Comparison of ENCODE assay signal across 29 mouse cellular contexts in genomic region chr7:111937102-111937501, GRCm38 (mm10).
DNase-seq lines count a peak whose midpoint lies in the region; ATAC-seq and TF ChIP-seq lines count a peak whose summit lies in the region.
"Had no signal": no experiment of that assay in that cellular context is flagged by ENCODE, and none has a peak within 500 bp of the region (broad histone marks: within the 10 kb centered on the region; RNA-seq: fewer than 3 reads in every experiment).

No protein-coding gene starts in this region.

- no peaks in the 10 kb centered on the region for H3K4me1 ChIP-seq in forebrain, postnatal 0 days (ENCODE audit: insufficient read depth)
- H3K4me1 ChIP-seq in forebrain, embryonic 13.5 days = no peaks in the 10 kb centered on the region
- H3K4me1 ChIP-seq: embryonic facial prominence, embryonic 12.5 days; forebrain, embryonic 15.5 days; intestine, embryonic 15.5 days; liver, embryonic 12.5 days; megakaryocyte, embryonic 14.5 days; midbrain, embryonic 12.5 days; neural tube, embryonic 13.5 days; stomach, embryonic 15.5 days had no signal

- no peak for DNase-seq in forebrain, postnatal 0 days
- peak; percentile 12 to 18 for DNase-seq in left cerebral cortex, adult 18-20 months (ENCODE audit: low spot score in 2 of 2)
- DNase-seq in left cerebral cortex, adult 11 months (ENCODE audit: low spot score) = no peak
- DNase-seq in testis, postnatal 10 days (ENCODE audit: low spot score) = peak; percentile 27
- DNase-seq in testis, postnatal 14 days (ENCODE audit: low spot score) = no peak
- DNase-seq: adrenal gland, adult 8-10 months; cerebellum, adult 8-10 months; cerebellum, postnatal 25 days; embryo, embryonic 11 days; gastrocnemius, postnatal 10 days; heart, postnatal 14 days; kidney, adult 2 months; kidney, postnatal 10 days; layer of hippocampus, adult 9-11 months; left cerebral cortex, postnatal 4 days; liver, postnatal 0 days; lung, postnatal 4 days; right cerebral cortex, postnatal 14 days had no signal

- no peak overlapping the region for H3K27ac ChIP-seq in forebrain, postnatal 0 days (ENCODE audit: low read depth, low read length)
- H3K27ac ChIP-seq in forebrain, embryonic 13.5 days = no peak overlapping the region
- H3K27ac ChIP-seq: embryonic facial prominence, embryonic 12.5 days; forebrain, embryonic 15.5 days; intestine, embryonic 15.5 days; liver, embryonic 12.5 days; midbrain, embryonic 12.5 days; neural tube, embryonic 13.5 days; stomach, embryonic 15.5 days had no signal

- WGBS in forebrain, postnatal 0 days = 78% methylated on average over 2 of the region's 2 CpGs
- WGBS in forebrain, embryonic 13.5 days = 88% methylated on average over 2 of the region's 2 CpGs

- H3K9ac ChIP-seq in forebrain, postnatal 0 days = no peak overlapping the region
- H3K9ac ChIP-seq in forebrain, embryonic 13.5 days = no peak overlapping the region
- H3K9ac ChIP-seq: embryonic facial prominence, embryonic 12.5 days; forebrain, embryonic 15.5 days; intestine, embryonic 15.5 days; liver, embryonic 12.5 days; liver, postnatal 0 days; midbrain, embryonic 12.5 days; neural tube, embryonic 13.5 days; stomach, embryonic 15.5 days had no signal

- peak; percentile 23 for TF ChIP-seq CTCF in forebrain, postnatal 0 days (IDR thresholded peaks at IDR 0.05; ENCODE audit: low read depth)

- no peak overlapping the region for H3K4me2 ChIP-seq in forebrain, postnatal 0 days (ENCODE audit: low read depth)
- no peak overlapping the region for H3K4me2 ChIP-seq in forebrain, embryonic 13.5 days
- H3K4me2 ChIP-seq: embryonic facial prominence, embryonic 12.5 days; forebrain, embryonic 15.5 days; intestine, embryonic 15.5 days; liver, embryonic 12.5 days; midbrain, embryonic 12.5 days; neural tube, embryonic 13.5 days; stomach, embryonic 15.5 days had no signal

- H3K4me3 ChIP-seq in forebrain, postnatal 0 days (ENCODE audit: low read depth, low read length) = no peak overlapping the region
- H3K4me3 ChIP-seq in forebrain, embryonic 13.5 days = no peak overlapping the region
- H3K4me3 ChIP-seq: embryonic facial prominence, embryonic 12.5 days; forebrain, embryonic 15.5 days; intestine, embryonic 15.5 days; liver, embryonic 12.5 days; megakaryocyte, embryonic 14.5 days; midbrain, embryonic 12.5 days; neural tube, embryonic 13.5 days; stomach, embryonic 15.5 days had no signal

- no peaks in the 10 kb centered on the region for H3K27me3 ChIP-seq in forebrain, postnatal 0 days (ENCODE audit: insufficient read depth, low read length)
- no peaks in the 10 kb centered on the region for H3K27me3 ChIP-seq in forebrain, embryonic 13.5 days
- H3K27me3 ChIP-seq: embryonic facial prominence, embryonic 12.5 days; forebrain, embryonic 15.5 days; intestine, embryonic 15.5 days; liver, embryonic 12.5 days; midbrain, embryonic 12.5 days; neural tube, embryonic 13.5 days; stomach, embryonic 15.5 days had no signal

- H3K36me3 ChIP-seq in forebrain, postnatal 0 days (ENCODE audit: insufficient read depth) = no peaks in the 10 kb centered on the region
- H3K36me3 ChIP-seq in forebrain, embryonic 13.5 days (ENCODE audit: poor library complexity, severe bottlenecking) = no peaks in the 10 kb centered on the region
- H3K36me3 ChIP-seq: embryonic facial prominence, embryonic 12.5 days; forebrain, embryonic 15.5 days; intestine, embryonic 15.5 days; liver, embryonic 12.5 days; midbrain, embryonic 12.5 days; neural tube, embryonic 13.5 days; stomach, embryonic 15.5 days had no signal

- H3K9me3 ChIP-seq in forebrain, postnatal 0 days (ENCODE audit: low read length) = no peaks in the 10 kb centered on the region
- H3K9me3 ChIP-seq in forebrain, embryonic 13.5 days (replicated peaks) = no peaks in the 10 kb centered on the region
- H3K9me3 ChIP-seq: embryonic facial prominence, embryonic 12.5 days; forebrain, embryonic 15.5 days; intestine, embryonic 15.5 days; liver, embryonic 12.5 days; midbrain, embryonic 12.5 days; neural tube, embryonic 13.5 days; stomach, embryonic 15.5 days had no signal

- no peak for ATAC-seq in forebrain, postnatal 0 days
- ATAC-seq in forebrain, embryonic 13.5 days = no peak
- ATAC-seq in inflammation-experienced regulatory T-cells, adult 6 months = no peak
- ATAC-seq: forebrain, embryonic 15.5 days; hindbrain, embryonic 16.5 days; intestine, embryonic 15.5 days; liver, embryonic 12.5 days; liver, postnatal 0 days had no signal

Comparison
In these comparisons a context has a peak if more than half of its experiments do, and no peak if none do; other contexts are left out.
1. DNase-seq: peak in left cerebral cortex, adult 18-20 months (2 of 2) and testis, postnatal 10 days (single experiment); none in forebrain, postnatal 0 days (single experiment), left cerebral cortex, adult 11 months (single experiment) and testis, postnatal 14 days (single experiment).